Mouse (Mus musculus) olfactory bulb, adult 2 months (tissue): ENCODE measurements around the gene Slc25a21.

ENCODE experiments used
- CTCF ChIP-seq: fragments of 200-500 bp; IDR thresholded peaks from 2 replicates; pipeline ENCODE4 v1.5.1; 2012; ENCODE audit warnings: low read depth, mild to moderate bottlenecking, low read length, moderate library complexity; ENCODE audit not compliant: insufficient read depth
- POLR2A ChIP-seq: fragments of 200-500 bp; IDR thresholded peaks from 2 replicates; pipeline ENCODE4 v1.6.1; 2012; ENCODE audit warnings: mild to moderate bottlenecking, low read depth, low read length, moderate library complexity; ENCODE audit not compliant: insufficient read depth

- TF ChIP-seq CTCF (no peak), POLR2A (no peak)
Measured at GRCm38 (mm10) chr12:57084519-57084918, 112.8 kb downstream of the Slc25a21 start.
